Mouse (Mus musculus): ENCODE results near the gene Cdk6. TPM values are rescaled to one million over a fixed set of nuclear protein-coding genes. Genes with fewer than 3 reads are reported as not detected.

The Cdk6 gene
- polyA plus RNA-seq, 1 experiment from 2014 or later, result 17.8 TPM

- Histone ChIP-seq H3K9me3 (ENCODE audit: control insufficient read depth, low read length) (no peaks in the 10 kb centered on the region), H3K9ac (ENCODE audit: low read depth, low read length) (no peak overlapping the region), H3K4me2 (replicated peaks; ENCODE audit: low read depth, low read length) (no peak overlapping the region), H3K27me3 (ENCODE audit: control insufficient read depth, insufficient read depth, low read length) (no peaks in the 10 kb centered on the region), H3K4me1 (replicated peaks; ENCODE audit: control insufficient read depth, insufficient read depth, low read length) (no peaks in the 10 kb centered on the region), H3K4me3 (ENCODE audit: low read depth, low read length) (no peak overlapping the region), H3K36me3 (ENCODE audit: control insufficient read depth, insufficient read depth, low read length) (no peaks in the 10 kb centered on the region), H3K27ac (ENCODE audit: low read depth, low read length) (no peak overlapping the region)
- DNase-seq (ENCODE audit: low spot score) (no peak), ATAC-seq (ENCODE audit: low FRiP score) (no peak)
- WGBS, result 93% methylated on average over 5 of the region's 5 CpGs
These were observed 20.0 kb downstream of the Cdk6 start for GRCm38 (mm10) chr5:3361252-3361651.

- H3K27ac ChIP-seq (ENCODE audit: low read depth, low read length), result no peak overlapping the region
- no peak overlapping the region for H3K4me2 ChIP-seq (replicated peaks; ENCODE audit: low read depth, low read length)
- DNase-seq (ENCODE audit: low spot score) (no peak), ATAC-seq (ENCODE audit: low FRiP score) (no peak)
- no peaks in the 10 kb centered on the region for H3K9me3 ChIP-seq (ENCODE audit: control insufficient read depth, low read length)
- H3K27me3 ChIP-seq (ENCODE audit: control insufficient read depth, insufficient read depth, low read length), result no peaks in the 10 kb centered on the region
- H3K9ac ChIP-seq (ENCODE audit: low read depth, low read length), result no peak overlapping the region
- WGBS, result 89% methylated on average over 8 of the region's 8 CpGs
- no peaks in the 10 kb centered on the region for H3K36me3 ChIP-seq (ENCODE audit: control insufficient read depth, insufficient read depth, low read length)
- no peak overlapping the region for H3K4me3 ChIP-seq (ENCODE audit: low read depth, low read length)
- no peaks in the 10 kb centered on the region for H3K4me1 ChIP-seq (replicated peaks; ENCODE audit: control insufficient read depth, insufficient read depth, low read length)
These were observed 20.8 kb downstream of the Cdk6 start for GRCm38 (mm10) chr5:3362111-3362510.

GRCm38 (mm10) chr5:3363036-3363983 lies 22.0 kb downstream of the Cdk6 start:
- Histone ChIP-seq H3K4me1 (replicated peaks; ENCODE audit: control insufficient read depth, insufficient read depth, low read length) (no peaks in the 10 kb centered on the region), H3K9me3 (ENCODE audit: control insufficient read depth, low read length) (no peaks in the 10 kb centered on the region), H3K27me3 (ENCODE audit: control insufficient read depth, insufficient read depth, low read length) (no peaks in the 10 kb centered on the region), H3K36me3 (ENCODE audit: control insufficient read depth, insufficient read depth, low read length) (no peaks in the 10 kb centered on the region), H3K4me2 (replicated peaks; ENCODE audit: low read depth, low read length) (no peak overlapping the region), H3K4me3 (ENCODE audit: low read depth, low read length) (no peak overlapping the region), H3K9ac (ENCODE audit: low read depth, low read length) (no peak overlapping the region), H3K27ac (ENCODE audit: low read depth, low read length) (no peak overlapping the region)
- no peak for ATAC-seq (ENCODE audit: low FRiP score)
- WGBS, result 82% methylated on average over 15 of the region's 15 CpGs
- no peak for DNase-seq (ENCODE audit: low spot score)

GRCm38 (mm10) chr5:3367045-3367444 lies 25.8 kb downstream of the Cdk6 start:
- no peak overlapping the region for H3K9ac ChIP-seq (ENCODE audit: low read depth, low read length)

GRCm38 (mm10) chr5:3369317-3369716 lies 28.0 kb downstream of the Cdk6 start:
- 79% methylated on average over 6 of the region's 6 CpGs for WGBS
- DNase-seq (ENCODE audit: low spot score) (no peak), ATAC-seq (ENCODE audit: low FRiP score) (no peak)
- H3K9ac ChIP-seq (ENCODE audit: low read depth, low read length), result no peak overlapping the region
- H3K4me3 ChIP-seq (ENCODE audit: low read depth, low read length), result no peak overlapping the region
- no peaks in the 10 kb centered on the region for H3K9me3 ChIP-seq (ENCODE audit: control insufficient read depth, low read length)
- no peak overlapping the region for H3K27ac ChIP-seq (ENCODE audit: low read depth, low read length)
- H3K4me2 ChIP-seq (replicated peaks; ENCODE audit: low read depth, low read length), result no peak overlapping the region
- H3K27me3 ChIP-seq (ENCODE audit: control insufficient read depth, insufficient read depth, low read length), result no peaks in the 10 kb centered on the region
- H3K4me1 ChIP-seq (replicated peaks; ENCODE audit: control insufficient read depth, insufficient read depth, low read length), result no peaks in the 10 kb centered on the region
- H3K36me3 ChIP-seq (ENCODE audit: control insufficient read depth, insufficient read depth, low read length), result no peaks in the 10 kb centered on the region

More at GRCm38 (mm10) chr5:3367045-3367444, 25.8 kb downstream of the Cdk6 start:
- WGBS, result 99% methylated on average over 4 of the region's 4 CpGs
- Histone ChIP-seq H3K27ac (ENCODE audit: low read depth, low read length) (no peak overlapping the region), H3K4me1 (replicated peaks; ENCODE audit: control insufficient read depth, insufficient read depth, low read length) (no peaks in the 10 kb centered on the region), H3K4me3 (ENCODE audit: low read depth, low read length) (no peak overlapping the region), H3K4me2 (replicated peaks; ENCODE audit: low read depth, low read length) (no peak overlapping the region), H3K36me3 (ENCODE audit: control insufficient read depth, insufficient read depth, low read length) (no peaks in the 10 kb centered on the region), H3K27me3 (ENCODE audit: control insufficient read depth, insufficient read depth, low read length) (no peaks in the 10 kb centered on the region), H3K9me3 (ENCODE audit: control insufficient read depth, low read length) (no peaks in the 10 kb centered on the region)
- DNase-seq (ENCODE audit: low spot score) (no peak), ATAC-seq (ENCODE audit: low FRiP score) (no peak)

- H3K36me3 ChIP-seq (ENCODE audit: control insufficient read depth, insufficient read depth, low read length), result no peaks in the 10 kb centered on the region
- ATAC-seq (ENCODE audit: low FRiP score) (no peak), DNase-seq (ENCODE audit: low spot score) (no peak)
- H3K27me3 ChIP-seq (ENCODE audit: control insufficient read depth, insufficient read depth, low read length), result no peaks in the 10 kb centered on the region
- H3K27ac ChIP-seq (ENCODE audit: low read depth, low read length), result no peak overlapping the region
- WGBS, result 91% methylated on average over 2 of the region's 2 CpGs
- H3K9ac ChIP-seq (ENCODE audit: low read depth, low read length), result no peak overlapping the region
- no peak overlapping the region for H3K4me2 ChIP-seq (replicated peaks; ENCODE audit: low read depth, low read length)
- H3K4me3 ChIP-seq (ENCODE audit: low read depth, low read length), result no peak overlapping the region
- H3K4me1 ChIP-seq (replicated peaks; ENCODE audit: control insufficient read depth, insufficient read depth, low read length), result no peaks in the 10 kb centered on the region
- no peaks in the 10 kb centered on the region for H3K9me3 ChIP-seq (ENCODE audit: control insufficient read depth, low read length)
These were observed 29.9 kb downstream of the Cdk6 start for GRCm38 (mm10) chr5:3371212-3371611.

- Histone ChIP-seq H3K36me3 (ENCODE audit: control insufficient read depth, insufficient read depth, low read length) (no peaks in the 10 kb centered on the region), H3K27me3 (ENCODE audit: control insufficient read depth, insufficient read depth, low read length) (no peaks in the 10 kb centered on the region), H3K4me3 (ENCODE audit: low read depth, low read length) (no peak overlapping the region), H3K27ac (ENCODE audit: low read depth, low read length) (no peak overlapping the region), H3K4me2 (replicated peaks; ENCODE audit: low read depth, low read length) (no peak overlapping the region), H3K9me3 (ENCODE audit: control insufficient read depth, low read length) (no peaks in the 10 kb centered on the region), H3K4me1 (replicated peaks; ENCODE audit: control insufficient read depth, insufficient read depth, low read length) (no peaks in the 10 kb centered on the region), H3K9ac (ENCODE audit: low read depth, low read length) (no peak overlapping the region)
- no peak for DNase-seq (ENCODE audit: low spot score)
- 91% methylated on average over 10 of the region's 10 CpGs for WGBS
- ATAC-seq (ENCODE audit: low FRiP score), result no peak
These were observed 31.9 kb downstream of the Cdk6 start for GRCm38 (mm10) chr5:3373170-3373569.

GRCm38 (mm10) chr5:3374763-3375162 lies 33.5 kb downstream of the Cdk6 start:
- DNase-seq (ENCODE audit: low spot score), result no peak
- Histone ChIP-seq H3K9me3 (ENCODE audit: control insufficient read depth, low read length) (no peaks in the 10 kb centered on the region), H3K4me3 (ENCODE audit: low read depth, low read length) (no peak overlapping the region), H3K9ac (ENCODE audit: low read depth, low read length) (no peak overlapping the region), H3K4me2 (replicated peaks; ENCODE audit: low read depth, low read length) (no peak overlapping the region), H3K4me1 (replicated peaks; ENCODE audit: control insufficient read depth, insufficient read depth, low read length) (no peaks in the 10 kb centered on the region), H3K27me3 (ENCODE audit: control insufficient read depth, insufficient read depth, low read length) (no peaks in the 10 kb centered on the region), H3K36me3 (ENCODE audit: control insufficient read depth, insufficient read depth, low read length) (no peaks in the 10 kb centered on the region), H3K27ac (ENCODE audit: low read depth, low read length) (no peak overlapping the region)
- 87% methylated on average over 10 of the region's 10 CpGs for WGBS
- ATAC-seq (ENCODE audit: low FRiP score), result no peak

- H3K9ac ChIP-seq (ENCODE audit: low read depth, low read length), result no peak overlapping the region
- WGBS, result 88% methylated on average over 2 of the region's 2 CpGs
These were observed 34.9 kb downstream of the Cdk6 start for GRCm38 (mm10) chr5:3376167-3376566.

More at GRCm38 (mm10) chr5:3376167-3376566, 34.9 kb downstream of the Cdk6 start:
- no peaks in the 10 kb centered on the region for H3K27me3 ChIP-seq (ENCODE audit: control insufficient read depth, insufficient read depth, low read length)
- ATAC-seq (ENCODE audit: low FRiP score) (no peak), DNase-seq (ENCODE audit: low spot score) (no peak)
- H3K4me3 ChIP-seq (ENCODE audit: low read depth, low read length), result no peak overlapping the region
- no peaks in the 10 kb centered on the region for H3K36me3 ChIP-seq (ENCODE audit: control insufficient read depth, insufficient read depth, low read length)
- no peak overlapping the region for H3K27ac ChIP-seq (ENCODE audit: low read depth, low read length)
- H3K9me3 ChIP-seq (ENCODE audit: control insufficient read depth, low read length), result no peaks in the 10 kb centered on the region
- no peak overlapping the region for H3K4me2 ChIP-seq (replicated peaks; ENCODE audit: low read depth, low read length)
- no peaks in the 10 kb centered on the region for H3K4me1 ChIP-seq (replicated peaks; ENCODE audit: control insufficient read depth, insufficient read depth, low read length)
